In the genomic region with DNA sequence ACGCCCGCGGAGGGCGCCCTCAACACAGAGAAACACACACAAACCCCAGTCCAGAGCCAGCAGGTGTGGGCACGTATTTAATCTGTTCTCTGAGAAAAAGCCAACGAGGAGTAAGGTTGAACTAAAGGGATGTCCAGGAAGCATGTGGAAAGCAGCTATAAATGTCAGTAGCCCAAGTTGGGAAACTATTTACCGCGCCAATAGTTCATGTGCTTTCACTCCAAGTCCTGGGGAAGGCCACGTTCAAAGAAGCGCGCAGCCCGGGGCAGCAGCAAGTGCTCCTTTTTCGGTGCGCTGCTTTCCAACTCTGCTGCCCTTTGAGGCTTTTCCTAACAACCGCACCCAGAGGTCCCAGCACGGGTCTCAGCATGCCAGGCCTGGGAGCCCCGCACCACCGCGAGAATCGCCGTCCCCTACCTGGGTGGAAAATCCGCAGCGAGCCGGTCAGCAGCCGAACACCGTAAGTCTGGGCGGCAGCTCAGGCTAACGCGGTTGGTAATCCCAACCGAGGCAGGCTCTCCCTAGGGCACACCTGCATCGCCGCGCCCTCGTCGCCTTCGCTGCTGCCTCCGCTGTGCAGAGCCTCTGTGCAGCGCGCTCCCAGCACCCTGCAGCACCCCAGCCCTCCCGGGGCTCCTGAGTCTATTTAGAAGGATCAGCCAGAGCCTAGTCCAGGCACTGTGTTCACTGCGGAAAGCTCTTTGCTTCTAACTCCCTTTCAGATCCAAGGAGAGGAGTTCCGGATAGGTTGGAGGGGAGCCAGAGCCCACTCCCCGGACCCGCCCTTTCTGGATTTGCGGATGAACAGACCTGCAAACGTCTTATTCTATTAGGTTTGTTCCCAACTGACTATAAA, we compare ENCODE assay signal across 7 mouse cellular contexts. TPM values are rescaled to one million over a fixed set of nuclear protein-coding genes. Genes with fewer than 3 reads are reported as not detected.
DNase-seq lines count a peak whose midpoint lies in the region; ATAC-seq lines count a peak whose summit lies in the region.

TSS of gene Sv2b (minus strand) at position 806 of the 856 bp plus-strand sequence.

- H3K4me1 ChIP-seq in megakaryocyte, embryonic 14.5 days: peaks cover 11% of the 10 kb centered on the region
- peaks cover 12% of the 10 kb centered on the region; the same call in 1 of the 2 replicates for H3K4me1 ChIP-seq in forebrain, embryonic 12.5 days
- H3K4me1 ChIP-seq in stomach, embryonic 15.5 days: peaks cover 13% of the 10 kb centered on the region; the same call in 1 of the 2 replicates

- no peaks in the 10 kb centered on the region for H3K9me3 ChIP-seq in megakaryocyte, embryonic 14.5 days
- no peaks in the 10 kb centered on the region for H3K9me3 ChIP-seq in forebrain, embryonic 12.5 days
- no peaks in the 10 kb centered on the region for H3K9me3 ChIP-seq in stomach, embryonic 15.5 days

- peak within 1 kb of the TSS; percentile 53 for H3K9ac ChIP-seq in forebrain, embryonic 12.5 days
- no peak within 1 kb of the TSS for H3K9ac ChIP-seq in stomach, embryonic 15.5 days

- H3K36me3 ChIP-seq in megakaryocyte, embryonic 14.5 days (replicated peaks; ENCODE audit: low read length): no peaks in the 10 kb centered on the region
- no peaks in the 10 kb centered on the region for H3K36me3 ChIP-seq in forebrain, embryonic 12.5 days (replicated peaks)
- no peaks in the 10 kb centered on the region for H3K36me3 ChIP-seq in stomach, embryonic 15.5 days

- H3K4me2 ChIP-seq in forebrain, embryonic 12.5 days: peak within 1 kb of the TSS; percentile 93
- H3K4me2 ChIP-seq in stomach, embryonic 15.5 days: peak within 1 kb of the TSS; percentile 77

- no peak for ATAC-seq in megakaryocyte, adult 5-6 weeks (ENCODE audit: poor library complexity, severe bottlenecking)
- peak; percentile 76 for ATAC-seq in forebrain, embryonic 12.5 days (ENCODE audit: low FRiP score)
- ATAC-seq in megakaryocyte progenitor cell, adult 5-6 weeks (replicated peaks; ENCODE audit: poor library complexity): peak; percentile 48
- ATAC-seq in stomach, embryonic 15.5 days (ENCODE audit: insufficient read depth, low FRiP score, low read depth): 0 out of 2 replicates have a peak, but pooled peaks have one; percentile 56

- peak; percentile 63 for DNase-seq in cerebellum, adult 8-10 months
- DNase-seq in kidney, postnatal 4 days: peak; percentile 34 to 51

- peak within 1 kb of the TSS; percentile 86 for H3K4me3 ChIP-seq in megakaryocyte, embryonic 14.5 days (replicated peaks)
- H3K4me3 ChIP-seq in forebrain, embryonic 12.5 days (replicated peaks): peak within 1 kb of the TSS; percentile 50
- peak within 1 kb of the TSS; percentile 42 for H3K4me3 ChIP-seq in stomach, embryonic 15.5 days (replicated peaks)

- H3K27me3 ChIP-seq in megakaryocyte, embryonic 14.5 days (replicated peaks): peaks cover 49% of the 10 kb centered on the region
- peaks cover 46% of the 10 kb centered on the region for H3K27me3 ChIP-seq in forebrain, embryonic 12.5 days
- no peaks in the 10 kb centered on the region for H3K27me3 ChIP-seq in stomach, embryonic 15.5 days (replicated peaks)

- under 1% methylated on average over 46 of the region's 46 CpGs for WGBS in forebrain, embryonic 12.5 days
- under 1% methylated on average over 46 of the region's 46 CpGs for WGBS in stomach, embryonic 15.5 days

- H3K27ac ChIP-seq in forebrain, embryonic 12.5 days: no peak within 1 kb of the TSS
- no peak within 1 kb of the TSS for H3K27ac ChIP-seq in stomach, embryonic 15.5 days

RNA-seq across cellular contexts. Expression of gene Sv2b, which starts in this region (rescaled TPM):
- polyA plus RNA-seq in megakaryocyte, embryonic 14.5 days (2012; ENCODE audit: insufficient read depth, low replicate concordance): not detected in 2 replicates
- 0.59 TPM in 1 of 2 replicates, not detected in the other for total RNA-seq in megakaryocyte, adult 5-6 weeks (2015)
- 0.16 TPM in 1 of 2 replicates, not detected in the other for total RNA-seq in megakaryocyte, adult 5-6 weeks (2017)
- 4.6 TPM in 2 replicates for polyA plus RNA-seq in forebrain, embryonic 12.5 days (2016; fragmentation: Nextera tagmentation; extraction: Ambion mirVana)
- not detected in 2 replicates for total RNA-seq in megakaryocyte progenitor cell, adult 5-6 weeks (2015)
- not detected in 2 replicates for total RNA-seq in megakaryocyte progenitor cell, adult 5-6 weeks (2017)
- polyA plus RNA-seq in stomach, embryonic 15.5 days (2015; fragmentation: Nextera tagmentation; extraction: Ambion mirVana): 3.0 and 3.1 TPM in 2 replicates

Comparison
In these comparisons a context has a peak if more than half of its experiments do, and no peak if none do; other contexts are left out.
1. Peak in ATAC-seq in megakaryocyte progenitor cell, adult 5-6 weeks; RNA of the gene not detected or under 1 TPM.